Mouse (Mus musculus): ENCODE measurements at regions not wholly inside any gene's neighbourhood (a gene's known extent, or its start where the extent isn't known, plus 50 kb on each side); places are given as distances from the start of the nearest gene placed in this dataset.

- TF ChIP-seq CTCF (IDR thresholded peaks at IDR 0.05) = no peak
- no peak for TF ChIP-seq EP300 (IDR thresholded peaks at IDR 0.05)
These were observed 296.1 kb upstream of the Fam241a start for GRCm38 (mm10) chr3:128192046-128192800.

All from lung, postnatal 0 days (tissue).